Mouse (Mus musculus) gastrocnemius, postnatal 25 days (tissue): ENCODE measurements at regions not wholly inside any gene's neighbourhood (a gene's known extent, or its start where the extent isn't known, plus 50 kb on each side); places are given as distances from the start of the nearest gene placed in this dataset.

Experiments
- DNase-seq: peaks from one replicate; pipeline ENCODE4 v3.0.0; 2022

DNA sequence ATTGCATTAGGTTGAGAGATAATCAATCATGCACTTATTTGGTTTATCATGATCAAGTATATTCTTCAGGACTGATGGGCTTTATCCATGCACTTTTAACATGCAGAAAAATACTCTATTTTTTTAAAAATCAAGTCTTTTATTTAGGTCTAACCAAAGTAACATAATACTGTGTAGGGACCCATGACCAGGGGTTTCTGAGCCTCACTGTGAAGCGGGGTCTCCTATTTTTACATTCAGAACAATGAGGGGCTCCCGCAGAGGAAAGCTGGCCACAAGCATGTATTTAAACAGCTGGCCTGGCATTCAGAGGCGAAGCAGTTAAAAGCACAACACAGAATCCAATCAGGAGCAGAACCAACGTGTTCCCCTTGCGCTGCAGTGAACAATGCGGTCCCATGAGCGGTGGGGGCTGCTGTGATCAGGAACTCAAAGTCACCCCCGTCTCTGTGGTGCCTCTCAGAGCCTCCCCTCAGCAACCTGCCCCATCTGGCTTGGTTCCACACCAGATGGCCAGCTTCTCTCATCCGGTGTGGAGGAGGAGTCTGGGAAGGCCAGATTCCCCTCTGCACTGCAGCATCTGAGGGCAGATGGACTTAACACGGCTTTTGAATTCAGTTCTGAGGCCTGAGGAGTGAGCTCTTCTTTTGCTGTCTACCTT, 63.2 kb upstream of the Ubl3 start:
- DNase-seq, result no peak

DNA sequence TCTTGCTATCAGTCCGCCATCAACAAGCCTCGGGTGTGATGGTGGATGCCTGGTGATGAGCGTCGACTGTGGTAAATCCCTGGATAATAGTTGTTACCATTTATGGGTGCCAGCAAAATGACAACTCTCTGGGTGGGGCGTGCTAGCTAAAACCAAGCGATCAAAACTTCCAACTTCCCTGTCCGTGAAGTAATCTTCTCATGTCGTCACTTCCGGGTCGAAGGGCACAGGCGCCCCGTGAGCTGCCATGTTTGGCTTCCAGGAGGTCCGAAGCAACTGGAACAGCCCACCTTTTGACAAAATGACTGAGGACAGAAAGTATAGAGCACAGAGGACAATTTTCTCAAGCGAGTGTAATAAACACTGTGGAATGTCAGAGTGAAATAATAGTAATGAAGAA, 62.5 kb upstream of the Ubl3 start:
- DNase-seq, result no peak

DNA sequence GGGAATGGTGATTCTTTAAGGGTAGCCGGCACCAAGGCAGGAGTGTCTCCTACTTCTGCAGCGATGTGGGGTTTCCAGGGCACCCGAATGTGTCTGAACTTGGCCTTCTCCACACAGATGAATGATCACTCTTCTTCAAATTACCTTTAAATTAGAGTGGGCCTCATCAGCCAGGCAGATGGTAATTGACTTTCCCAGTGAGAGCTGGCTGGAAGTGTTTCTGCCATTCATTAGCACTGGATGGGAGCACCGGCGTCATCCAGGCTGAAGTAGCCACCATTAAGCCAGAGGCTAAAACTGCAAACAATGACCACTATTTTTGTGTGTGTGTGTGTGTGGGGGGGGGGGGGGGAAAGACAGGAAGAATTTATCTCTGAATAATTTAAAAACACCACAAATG, 58.7 kb upstream of the Ubl3 start:
- no peak for DNase-seq

DNA sequence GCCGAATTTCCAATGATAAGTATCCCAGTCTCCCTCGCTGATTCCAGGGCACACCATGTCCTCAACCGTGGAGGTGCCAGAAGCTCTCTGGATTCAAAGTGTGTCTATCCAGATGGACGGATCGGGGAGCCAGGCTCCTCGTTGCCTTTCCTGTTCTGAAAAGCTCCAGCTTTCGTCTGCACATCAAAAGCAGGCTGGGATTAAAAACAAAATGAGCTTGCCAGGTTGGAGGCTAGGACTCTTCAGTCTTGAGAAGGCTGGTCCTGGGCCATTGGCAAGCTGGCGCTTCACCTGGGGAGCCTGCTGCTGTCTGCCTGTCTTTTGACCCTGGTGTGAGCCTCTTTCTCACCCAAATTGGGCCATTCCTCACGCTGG, 56.9 kb upstream of the Ubl3 start:
- DNase-seq, result peak; percentile 23

DNA sequence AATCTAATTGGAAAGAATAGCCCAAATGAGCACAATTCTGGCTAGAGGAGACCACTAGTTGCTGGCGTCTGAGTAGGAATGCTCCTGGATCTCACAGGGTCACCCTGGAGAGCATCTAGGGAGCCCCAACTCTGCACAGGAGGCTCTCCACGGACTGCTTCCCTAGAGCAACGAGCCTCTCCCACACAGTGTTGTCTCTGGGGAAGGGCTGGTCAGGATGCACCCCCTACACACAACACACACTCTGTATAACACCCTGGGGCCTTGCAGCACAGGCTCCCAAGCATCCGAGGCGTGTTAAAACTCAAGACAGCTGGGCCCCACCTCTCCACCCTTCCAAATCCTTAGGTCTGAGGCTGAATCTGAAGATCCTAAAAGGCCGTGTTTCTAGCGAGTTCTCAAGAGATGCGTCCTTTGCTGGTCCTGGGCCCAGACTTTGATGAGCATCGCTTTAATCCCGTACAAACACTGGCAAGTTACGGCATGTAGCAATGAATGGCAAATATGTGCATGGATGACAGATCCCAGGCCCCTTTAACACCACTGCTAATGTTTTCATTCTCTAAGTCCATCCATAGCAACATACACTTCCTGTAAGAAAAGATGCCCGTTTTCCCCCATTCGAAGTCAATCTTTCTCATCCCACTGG, 56.4 kb upstream of the Ubl3 start:
- no peak for DNase-seq

DNA sequence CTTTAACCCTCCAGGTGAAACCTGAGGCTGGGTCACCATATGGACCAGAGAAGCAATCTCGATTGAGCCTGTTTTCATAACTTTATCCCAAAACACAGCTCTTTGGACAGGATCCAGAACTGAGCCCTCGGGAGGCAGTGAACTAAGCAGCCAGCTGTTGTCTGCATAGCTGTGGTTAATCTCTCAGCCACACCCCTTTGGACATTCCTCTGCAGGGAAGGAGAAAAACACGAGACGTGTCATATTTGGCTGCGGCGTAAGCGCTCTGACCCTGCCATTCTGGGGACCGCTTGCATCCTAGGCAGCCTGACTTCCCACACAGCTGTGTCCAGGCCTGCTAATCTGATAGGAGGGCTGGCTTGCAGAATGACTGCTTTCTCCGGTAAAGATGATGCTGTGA, 55.6 kb upstream of the Ubl3 start:
- DNase-seq, result peak; percentile 73

DNA sequence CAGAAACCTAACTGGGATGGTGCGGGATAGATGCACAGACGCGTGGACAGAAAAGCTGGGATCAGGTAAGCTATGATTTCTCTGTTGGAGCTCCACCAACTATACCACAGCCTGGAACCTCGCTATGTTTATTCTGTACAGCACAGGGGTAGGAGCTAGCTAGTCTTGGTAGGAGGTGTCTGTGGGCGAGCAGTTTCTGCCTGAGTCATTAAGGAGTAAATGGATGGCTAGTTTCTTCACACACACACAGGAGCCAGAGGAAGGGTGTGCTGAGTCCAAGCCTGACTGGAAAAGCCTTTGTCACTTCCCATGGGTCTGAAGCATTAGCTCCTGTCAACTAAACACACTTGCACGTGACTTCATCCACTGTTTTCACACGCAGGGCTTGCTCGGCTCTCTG, 53.1 kb upstream of the Ubl3 start:
- DNase-seq, result no peak
